Mouse (Mus musculus) thymus, postnatal 4 days (tissue): Measurements from ENCODE around the gene Wdr61.

ENCODE experiments used
- DNase-seq: peaks from one replicate; pipeline ENCODE4 v3.0.0; 2021

Wdr61 gene

DNA sequence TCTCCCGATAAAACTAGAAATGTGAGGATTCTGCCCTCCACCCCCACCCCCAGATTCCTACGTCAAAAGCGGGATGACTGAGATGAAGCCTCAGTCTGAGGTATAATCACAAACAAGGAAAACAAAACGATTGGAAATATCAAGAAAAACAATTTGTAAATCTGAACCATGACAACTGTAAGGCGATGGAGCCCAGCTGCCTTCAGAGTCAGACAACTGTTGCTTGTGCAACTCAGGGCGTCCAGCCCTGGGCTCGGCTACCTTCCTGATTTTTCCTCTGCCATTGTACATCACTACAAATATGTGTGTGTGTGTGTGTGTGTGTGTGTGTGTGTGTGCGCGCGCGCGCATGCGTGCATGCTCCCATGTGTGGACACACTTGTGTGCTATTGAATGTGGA, 60.4 kb downstream of the Wdr61 start:
- DNase-seq = no peak

DNA sequence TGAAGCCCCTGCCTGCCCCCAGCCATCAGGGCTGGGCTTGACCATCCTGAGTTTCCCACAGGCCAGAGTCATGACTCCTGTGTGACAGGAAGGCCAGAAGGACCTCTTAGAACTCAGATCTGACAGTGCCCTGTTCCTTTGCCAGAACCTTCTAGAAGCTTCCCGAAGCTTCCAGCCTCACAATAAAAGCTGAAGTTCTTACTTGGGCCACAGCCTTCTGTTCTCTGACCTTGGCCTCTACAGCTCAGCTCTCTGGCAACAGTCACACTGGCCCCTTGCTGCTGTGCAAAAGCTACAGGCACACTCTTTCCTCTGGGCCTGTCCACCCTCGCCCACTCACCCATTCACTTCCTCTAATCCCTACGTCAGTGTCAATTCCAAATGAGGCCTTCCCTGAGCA, 62.4 kb downstream of the Wdr61 start:
- no peak for DNase-seq

DNA sequence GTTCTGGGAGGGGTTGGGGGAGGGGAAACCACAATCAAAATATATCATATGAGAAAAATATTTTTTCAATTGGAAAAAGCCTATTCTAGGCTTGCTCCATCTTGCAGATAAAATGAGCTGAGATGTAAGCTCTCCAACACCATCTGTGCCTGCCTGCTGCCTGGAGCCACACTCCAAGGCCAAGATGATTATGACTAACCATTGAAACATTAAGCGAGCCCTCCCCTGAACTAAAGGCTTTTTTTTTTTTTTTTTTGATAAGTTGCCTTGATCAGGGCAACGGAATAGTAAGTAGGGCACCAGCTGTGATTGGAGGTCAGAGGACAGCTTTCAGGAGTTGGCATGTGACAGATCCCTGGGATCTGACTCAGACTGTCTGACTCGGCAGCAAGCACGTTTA, 65.9 kb downstream of the Wdr61 start:
- DNase-seq = no peak

DNA sequence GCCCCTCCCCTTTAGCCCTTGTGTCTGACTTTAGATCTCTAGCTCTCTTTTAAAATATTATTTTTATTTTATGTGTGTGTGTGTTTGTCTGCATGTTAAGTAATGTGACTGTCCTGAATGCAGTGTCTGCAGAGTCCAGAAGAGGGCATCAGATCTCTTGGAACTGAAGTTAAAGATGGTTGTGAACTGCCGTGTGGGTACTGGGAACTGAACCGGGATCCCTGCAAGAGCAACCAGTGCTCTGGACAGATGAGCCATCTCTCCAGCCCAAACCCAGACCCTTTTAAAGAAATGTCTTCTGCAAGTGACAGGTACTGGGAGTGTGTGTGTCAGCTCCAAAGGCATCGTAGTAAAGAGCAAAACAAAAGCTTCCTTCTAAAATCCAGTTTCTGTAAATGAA, 68.2 kb downstream of the Wdr61 start:
- DNase-seq = no peak
